Mouse (Mus musculus): ENCODE measurements around the gene Nck1. TPM values are rescaled to one million over a fixed set of nuclear protein-coding genes. Genes with fewer than 3 reads are reported as not detected.

The Nck1 gene
- total RNA-seq, 2 experiments from 2014 or later = 20.5 to 43.7 TPM

GRCm38 (mm10) chr9:100544948-100545714, 803 bp downstream of the Nck1 start:
- no peak for ATAC-seq (replicated peaks; ENCODE audit: low FRiP score, poor library complexity, severe bottlenecking)

GRCm38 (mm10) chr9:100535618-100536262, 10.2 kb downstream of the Nck1 start:
- no peak for ATAC-seq (replicated peaks; ENCODE audit: low FRiP score, poor library complexity, severe bottlenecking)

- ATAC-seq (replicated peaks; ENCODE audit: low FRiP score, poor library complexity, severe bottlenecking) = no peak
Measured at GRCm38 (mm10) chr9:100534686-100535085, 11.2 kb downstream of the Nck1 start.

GRCm38 (mm10) chr9:100532847-100533505, 13.0 kb downstream of the Nck1 start:
- no peak for ATAC-seq (replicated peaks; ENCODE audit: low FRiP score, poor library complexity, severe bottlenecking)

DNA sequence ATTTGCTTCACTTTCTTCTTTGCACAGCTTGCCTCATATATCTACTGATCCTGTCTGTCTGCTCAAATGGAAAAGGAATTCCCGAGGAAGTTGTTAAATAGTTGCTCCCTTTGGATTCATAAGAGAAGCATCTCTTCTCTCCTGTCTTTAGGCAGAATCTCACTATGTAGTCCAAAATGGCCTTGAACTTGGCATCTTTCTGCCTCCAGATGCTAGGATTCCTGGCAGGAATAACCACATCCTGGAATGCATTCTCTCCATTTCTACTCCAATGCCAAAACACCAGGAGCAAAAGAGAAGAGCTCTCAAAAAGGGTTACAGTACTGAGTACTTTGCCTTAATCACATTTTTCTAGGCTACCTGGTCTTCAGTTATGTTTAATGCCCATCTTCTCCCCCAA, 14.6 kb downstream of the Nck1 start:
- ATAC-seq (replicated peaks; ENCODE audit: low FRiP score, poor library complexity, severe bottlenecking) = no peak

DNA sequence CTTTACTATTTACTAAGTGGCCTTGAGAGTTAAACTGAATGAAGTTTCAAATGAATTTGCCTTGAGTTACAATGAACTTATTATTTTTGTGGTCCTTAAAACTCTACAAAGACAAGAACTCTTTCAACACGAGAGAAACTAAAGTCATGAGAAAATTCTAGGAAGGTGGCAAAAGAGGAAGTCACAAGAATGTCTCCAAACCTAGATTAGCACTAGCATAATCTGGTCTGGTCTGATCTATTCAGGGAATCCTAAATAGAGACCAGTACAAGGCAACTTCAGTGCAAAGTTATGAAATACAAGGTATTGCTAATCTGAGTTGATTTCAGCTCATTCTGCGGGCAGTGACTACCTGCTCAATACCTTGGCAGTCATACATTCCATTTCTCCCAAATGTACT, 20.7 kb downstream of the Nck1 start:
- no peak for ATAC-seq (replicated peaks; ENCODE audit: low FRiP score, poor library complexity, severe bottlenecking)

DNA sequence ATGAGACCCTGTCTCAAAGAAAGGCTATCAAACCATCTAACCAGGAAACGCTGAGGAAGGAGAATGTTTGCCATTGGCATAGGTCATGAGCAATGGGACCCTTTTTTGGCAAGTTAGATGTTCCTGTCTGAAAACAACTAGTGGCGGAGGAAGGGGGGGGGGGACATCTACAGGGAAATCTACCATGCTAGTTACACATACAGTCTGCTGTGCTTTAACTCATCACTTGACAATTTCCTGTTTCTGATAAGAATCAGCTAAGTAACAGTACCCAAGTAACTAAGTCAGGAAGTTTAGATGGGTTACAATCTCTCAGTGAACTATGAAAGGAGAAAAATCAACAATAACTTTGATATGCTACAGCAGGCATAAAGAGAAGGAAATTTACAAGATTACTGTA, 23.9 kb downstream of the Nck1 start:
- ATAC-seq (replicated peaks; ENCODE audit: low FRiP score, poor library complexity, severe bottlenecking) = no peak

DNA sequence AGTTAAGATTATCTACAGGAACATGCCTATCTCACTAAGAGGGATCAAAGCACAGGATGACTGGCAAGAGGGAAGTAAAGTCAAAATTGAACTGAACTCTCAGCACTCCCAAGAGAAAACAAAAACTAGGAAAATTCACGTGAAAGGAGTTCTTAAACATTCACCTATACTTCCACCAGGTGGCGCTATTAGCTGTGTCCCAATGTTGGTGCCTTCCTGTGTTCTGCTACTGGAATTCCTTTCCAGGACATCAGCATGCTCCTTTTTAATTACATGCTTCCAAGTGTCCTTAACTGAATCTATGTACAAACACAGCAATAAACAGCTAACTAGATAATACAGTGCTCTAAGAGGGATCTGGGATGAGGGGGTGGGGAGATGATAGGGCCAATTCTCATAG, 25.3 kb downstream of the Nck1 start:
- ATAC-seq (replicated peaks; ENCODE audit: low FRiP score, poor library complexity, severe bottlenecking) = peak; percentile 73; the same call in 1 of the 2 replicates

DNA sequence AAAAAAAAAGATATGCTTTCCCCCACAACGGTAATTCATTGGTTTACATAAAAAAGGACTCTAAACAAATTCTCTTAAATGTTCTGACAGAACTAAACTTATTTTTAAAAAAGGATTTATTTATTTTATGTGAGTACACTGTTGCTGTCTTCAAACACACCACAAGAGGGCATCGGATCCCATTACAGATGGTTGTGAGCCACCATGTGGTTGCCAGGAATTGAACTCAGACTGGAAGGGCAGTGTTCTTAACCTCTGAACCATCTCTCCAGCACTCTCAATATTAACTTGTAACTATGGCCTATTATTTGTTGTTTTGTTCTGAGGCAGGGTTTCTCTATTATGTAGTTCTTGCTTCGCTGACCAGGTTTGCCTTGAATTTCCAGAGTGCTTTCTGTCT, 25.9 kb downstream of the Nck1 start:
- no peak for ATAC-seq (replicated peaks; ENCODE audit: low FRiP score, poor library complexity, severe bottlenecking)

DNA sequence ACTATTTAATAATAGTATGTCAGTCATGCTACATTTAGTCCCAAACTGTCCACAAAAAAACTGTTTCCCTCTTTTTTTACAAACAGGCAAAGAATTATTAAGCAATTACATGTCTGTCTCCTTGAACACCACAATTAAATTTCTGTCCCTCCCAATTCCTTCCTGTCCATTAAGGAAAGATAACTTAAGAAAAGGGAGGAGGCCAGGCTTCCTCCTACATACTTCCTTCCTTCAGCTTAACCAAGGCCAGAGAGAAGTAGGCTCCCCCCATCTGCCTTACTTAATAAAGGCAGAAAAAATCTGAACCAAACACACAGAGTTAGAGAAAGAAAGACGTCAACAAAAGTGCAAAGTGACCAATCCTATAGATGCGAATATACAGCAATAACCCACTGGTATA, 38.4 kb downstream of the Nck1 start:
- ATAC-seq (replicated peaks; ENCODE audit: low FRiP score, poor library complexity, severe bottlenecking) = no peak

DNA sequence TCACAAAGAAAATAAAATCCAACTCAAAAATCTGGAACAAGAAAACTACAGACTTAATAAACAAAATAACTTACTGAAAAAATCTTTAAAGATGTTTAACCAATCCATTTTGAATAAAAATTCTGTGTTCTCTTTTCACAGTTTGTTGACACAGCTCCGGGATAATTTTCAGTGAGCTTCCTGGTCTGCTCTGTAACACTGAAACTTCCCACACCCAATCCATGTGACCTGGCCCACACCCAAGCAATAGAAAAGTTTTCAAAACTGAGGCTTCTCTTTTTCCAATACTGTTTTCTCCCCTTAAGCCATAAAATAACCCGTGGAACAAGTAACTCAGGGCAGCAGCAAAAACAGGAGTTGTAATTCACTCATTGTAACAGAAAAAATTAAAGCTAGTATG, 39.3 kb downstream of the Nck1 start:
- no peak for ATAC-seq (replicated peaks; ENCODE audit: low FRiP score, poor library complexity, severe bottlenecking)

DNA sequence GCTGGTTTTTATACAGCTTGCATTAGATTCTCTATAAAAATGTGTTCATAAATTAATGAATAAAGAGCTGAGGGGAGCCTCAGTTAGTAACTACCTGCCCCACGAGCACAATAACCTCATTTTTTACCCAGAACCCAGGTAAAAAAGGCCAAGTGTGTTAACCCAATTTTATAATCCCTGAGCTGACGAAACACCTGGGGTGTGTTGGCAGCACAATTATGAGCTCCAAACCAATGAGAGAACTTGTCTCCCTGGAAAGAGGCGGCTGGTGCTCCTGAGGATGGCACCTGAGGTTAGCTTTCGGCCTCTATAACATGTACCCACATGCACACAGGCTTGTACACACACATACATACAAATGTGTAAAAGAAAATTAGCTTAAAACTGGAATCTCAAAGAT, 40.4 kb downstream of the Nck1 start:
- ATAC-seq (replicated peaks; ENCODE audit: low FRiP score, poor library complexity, severe bottlenecking) = no peak

DNA sequence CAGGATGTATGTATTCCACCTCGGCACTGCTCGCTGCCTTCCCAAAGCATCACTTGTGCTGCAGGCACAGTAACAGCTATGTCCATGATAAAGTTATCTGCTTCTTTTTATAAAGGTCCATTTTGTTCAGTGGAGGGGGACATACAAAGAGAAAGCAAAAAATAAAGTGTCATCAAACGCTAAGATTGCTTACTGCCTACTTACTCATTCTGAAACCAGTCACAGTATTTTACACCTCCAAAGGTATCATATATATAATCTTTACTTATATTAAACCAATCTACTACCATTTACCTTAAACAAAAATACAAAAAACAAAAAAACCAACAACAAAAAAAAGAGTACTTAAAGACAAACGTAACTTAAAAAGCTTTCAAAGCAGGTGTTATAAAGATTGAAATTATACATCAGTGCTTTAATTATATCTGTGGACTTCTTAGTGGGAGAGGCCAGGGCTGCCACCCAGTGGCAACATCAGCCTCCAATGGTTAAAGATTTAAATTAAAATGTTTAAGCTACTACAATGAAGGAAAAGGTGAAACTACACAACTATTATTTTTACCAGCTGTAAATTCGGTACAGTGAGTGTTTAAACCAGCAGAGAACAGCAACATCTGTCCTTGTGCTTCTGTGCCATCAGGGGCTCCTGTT, 52.2 kb downstream of the Nck1 start:
- no peak for ATAC-seq (replicated peaks; ENCODE audit: low FRiP score, poor library complexity, severe bottlenecking)

GRCm38 (mm10) chr9:100491424-100491823, 54.5 kb downstream of the Nck1 start:
- no peak for ATAC-seq (replicated peaks; ENCODE audit: low FRiP score, poor library complexity, severe bottlenecking)

DNA sequence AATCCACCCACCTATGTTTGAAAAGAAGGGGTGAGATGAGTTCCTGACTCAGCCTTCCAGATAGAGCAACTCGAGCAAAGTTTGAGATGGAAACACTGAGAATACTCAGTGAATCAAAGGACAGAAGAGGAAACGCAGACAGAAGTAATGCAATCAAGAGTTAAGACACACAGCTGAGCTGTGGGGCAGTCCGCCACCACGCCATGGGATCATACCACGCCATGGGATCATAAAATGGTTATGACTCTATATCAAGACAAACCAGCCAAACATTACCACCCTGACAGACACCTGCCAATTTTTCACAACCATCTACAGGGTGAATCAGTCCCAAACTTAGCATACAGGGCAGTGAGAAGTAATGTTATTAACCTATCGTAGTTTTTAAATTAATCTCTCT, 57.0 kb downstream of the Nck1 start:
- ATAC-seq (replicated peaks; ENCODE audit: low FRiP score, poor library complexity, severe bottlenecking) = no peak

- ATAC-seq (replicated peaks; ENCODE audit: low FRiP score, poor library complexity, severe bottlenecking) = no peak
Measured at GRCm38 (mm10) chr9:100488056-100488713, 57.7 kb downstream of the Nck1 start.

GRCm38 (mm10) chr9:100486431-100486830, 59.5 kb downstream of the Nck1 start, which contains the start of gene Il20rb:
TSS of gene Il20rb (minus strand) at chr9:100486788.
- no peak for ATAC-seq (replicated peaks; ENCODE audit: low FRiP score, poor library complexity, severe bottlenecking)

DNA sequence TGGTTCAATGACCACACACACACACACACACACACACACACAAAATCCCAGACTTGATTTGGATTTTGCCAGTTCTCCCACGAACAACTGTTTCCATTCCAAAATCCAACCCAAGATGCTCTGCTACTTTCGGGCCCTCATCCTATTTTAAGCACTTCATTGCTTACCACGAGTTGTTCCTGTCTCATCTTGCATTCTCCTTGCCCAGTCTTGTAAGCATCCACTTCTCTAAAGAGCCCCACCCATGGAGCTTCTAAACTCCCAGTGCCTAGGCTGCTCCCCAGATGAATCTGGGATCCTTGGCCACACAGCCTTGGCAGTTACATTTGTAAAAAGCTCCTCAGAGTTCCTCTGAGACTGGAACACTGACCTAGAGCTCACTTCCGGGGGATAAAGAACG, 62.6 kb downstream of the Nck1 start:
- no peak for ATAC-seq (replicated peaks; ENCODE audit: low FRiP score, poor library complexity, severe bottlenecking)

DNA sequence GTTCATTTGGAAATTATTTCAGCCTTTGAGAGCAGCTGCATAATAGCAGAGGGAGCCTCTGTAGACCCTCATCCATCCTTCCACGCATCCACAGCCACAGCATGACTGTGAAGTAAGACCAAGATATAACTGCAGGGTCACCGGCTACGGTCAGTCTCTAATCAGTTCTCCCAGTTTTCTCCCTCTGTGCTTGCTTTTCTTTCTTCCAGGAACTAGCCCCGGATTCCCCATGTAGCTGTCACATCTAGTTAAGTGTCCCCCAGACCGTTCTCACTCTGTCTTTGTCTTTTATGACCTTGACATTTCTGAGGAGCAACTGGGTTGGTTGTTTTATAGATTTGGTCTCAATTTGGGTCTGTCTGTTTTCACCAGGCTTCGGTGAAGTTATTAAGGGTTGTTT, 64.3 kb downstream of the Nck1 start:
- no peak for ATAC-seq (replicated peaks; ENCODE audit: low FRiP score, poor library complexity, severe bottlenecking)

- no peak for ATAC-seq (replicated peaks; ENCODE audit: low FRiP score, poor library complexity, severe bottlenecking)
Measured at GRCm38 (mm10) chr9:100474056-100474455, 71.9 kb downstream of the Nck1 start.

Data from erythroid progenitor cell, adult 5-6 weeks (primary cell).